Mouse (Mus musculus) cerebellum, adult 2 months (tissue): Measurements from ENCODE around the gene Gabrg2. TPM values are rescaled to one million over a fixed set of nuclear protein-coding genes. Genes with fewer than 3 reads are reported as not detected.
A peak's percentile ranks its signal among the peaks of the same experiment; 100 is the strongest.

Experiments
- DNase-seq, 2 experiments: peaks; one replicate each; pipeline ENCODE4 v3.0.0; 2021
- H3K27ac ChIP-seq: fragments of 200-500 bp; 2 replicates; pipeline ENCODE4 v1.5.1; 2012; ENCODE audit warnings: low read length, control low read depth, inconsistent platforms; ENCODE audit not compliant: insufficient read depth
- H3K27me3 ChIP-seq: fragments of 200-500 bp; 2 replicates; pipeline ENCODE4 v1.6.1; 2012; ENCODE audit warnings: inconsistent platforms, mild to moderate bottlenecking, low read length, moderate library complexity; ENCODE audit not compliant: control insufficient read depth, insufficient read depth
- H3K4me1 ChIP-seq: fragments of 200-500 bp; 2 replicates; pipeline ENCODE4 v1.6.1; 2011; ENCODE audit warnings: low read length; ENCODE audit not compliant: control insufficient read depth, insufficient read depth
- H3K4me3 ChIP-seq: fragments of 200-500 bp; replicated peaks from 2 replicates; pipeline ENCODE3; 2011; ENCODE audit warnings: mild to moderate bottlenecking, low read depth, low read length, control low read depth; ENCODE audit not compliant: insufficient read depth
- CTCF ChIP-seq: fragments of 200-500 bp; IDR thresholded peaks from 2 replicates; pipeline ENCODE4 v1.5.1; 2011; ENCODE audit warnings: low read depth, mild to moderate bottlenecking, control low read depth, low read length, moderate library complexity, borderline replicate concordance; ENCODE audit not compliant: insufficient read depth
- POLR2A ChIP-seq: fragments of 200-500 bp; IDR thresholded peaks from 2 replicates; pipeline ENCODE4 v1.6.1; 2011; ENCODE audit warnings: low read length, control low read depth, borderline replicate concordance; ENCODE audit not compliant: insufficient read depth
- WGBS: fragments of 180-500 bp; shearing (Covaris S2); methylation state at CpG from one replicate; pipeline ENCODE4 v1.1.7; 2018; 5-methylcytosine and 5-hydroxymethylcytosine counted together
- polyA plus RNA-seq: library from polyadenylated mRNA; depleted of rRNA; stranded (reverse); fragments of >200 nt; gene quantifications from 2 replicates; pipeline ENCODE4 v1.2.3, GENCODE M21; 2012; rRNA removed

Gabrg2 gene
- polyA plus RNA-seq, result 128 and 136 TPM in 2 replicates

GRCm38 (mm10) chr11:42000190-42001098 lies at the start of gene Gabrg2:
Gene Gabrg2 (minus strand): TSS chr11:42000857.
- Histone ChIP-seq H3K4me3 (peak within 1 kb of the TSS; percentile 97), H3K4me1 (no peaks in the 10 kb centered on the region; the same call in 1 of the 2 replicates), H3K27ac (peak within 1 kb of the TSS; percentile 97), H3K27me3 (no peaks in the 10 kb centered on the region)
- 3% methylated on average over 20 of the region's 20 CpGs for WGBS
- peak; percentile 62 to 65 for DNase-seq
- no peak for TF ChIP-seq CTCF
- peak; percentile 22; the same call in 1 of the 2 replicates for TF ChIP-seq POLR2A

GRCm38 (mm10) chr11:42048201-42048600 lies 47.5 kb upstream of the Gabrg2 start:
- no peak for DNase-seq
- no peaks in the 10 kb centered on the region for H3K27me3 ChIP-seq
- no peaks in the 10 kb centered on the region for H3K4me1 ChIP-seq
- no peak for TF ChIP-seq CTCF
- no peak for TF ChIP-seq POLR2A
- H3K27ac ChIP-seq, result no peak overlapping the region
- no peak overlapping the region for H3K4me3 ChIP-seq

- under 1% methylated on average over 7 of the region's 7 CpGs for WGBS
- Histone ChIP-seq H3K27me3 (no peaks in the 10 kb centered on the region), H3K4me3 (peak overlapping the region; percentile 97), H3K4me1 (no peaks in the 10 kb centered on the region; the same call in 1 of the 2 replicates), H3K27ac (peak overlapping the region; percentile 97)
- TF ChIP-seq CTCF (no peak), POLR2A (no peak; the same call in 1 of the 2 replicates)
- DNase-seq, result peak; percentile 70 to 71
Observed at GRCm38 (mm10) chr11:41999468-41999881, 1.2 kb downstream of the Gabrg2 start.

DNA sequence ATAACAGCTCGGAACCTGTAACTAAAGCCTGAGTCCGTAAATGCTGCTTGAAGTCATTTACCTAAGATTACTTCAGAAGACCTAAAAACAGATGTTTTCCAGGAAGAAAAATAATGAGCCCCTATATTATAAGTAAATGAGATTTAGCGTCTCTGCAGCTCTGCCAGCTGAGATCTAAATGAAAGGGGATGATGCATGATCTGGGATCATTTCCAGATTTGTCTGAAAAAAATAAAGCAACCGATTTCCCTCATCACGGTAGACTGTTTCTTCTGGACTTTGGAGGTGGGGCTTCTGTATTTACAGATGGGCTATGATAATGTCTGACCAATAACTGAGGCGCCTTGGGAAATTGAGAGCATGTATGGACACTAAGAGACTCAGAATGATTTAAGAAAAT lies 20.5 kb downstream of the Gabrg2 start:
- H3K27me3 ChIP-seq, result no peaks in the 10 kb centered on the region
- H3K4me1 ChIP-seq, result no peaks in the 10 kb centered on the region
- 42% methylated on average over 6 of the region's 6 CpGs for WGBS
- TF ChIP-seq POLR2A (no peak), CTCF (no peak)
- DNase-seq, result peak in 1 of 2 experiments; percentile 28
- no peak overlapping the region for H3K27ac ChIP-seq
- no peak overlapping the region for H3K4me3 ChIP-seq

DNA sequence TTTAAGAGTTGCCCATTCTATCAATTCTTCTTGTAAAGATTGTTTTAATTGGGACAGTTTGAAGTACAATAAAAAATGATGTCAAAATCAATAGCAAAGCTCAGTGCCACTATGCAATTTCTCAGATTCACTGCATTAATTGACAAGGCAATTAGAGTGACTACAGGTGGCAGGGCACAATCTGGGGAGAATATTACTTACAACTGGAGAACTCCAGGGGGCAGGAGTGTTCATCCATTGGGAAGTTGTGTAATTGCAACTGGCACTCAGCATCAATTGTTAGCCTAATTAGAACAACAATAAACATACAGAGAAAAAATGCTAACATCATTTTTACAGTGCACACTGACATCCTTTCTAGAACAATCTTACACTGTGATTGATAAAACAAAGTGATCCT lies 32.1 kb downstream of the Gabrg2 start:
- Histone ChIP-seq H3K27ac (no peak overlapping the region), H3K4me3 (no peak overlapping the region), H3K27me3 (no peaks in the 10 kb centered on the region), H3K4me1 (no peaks in the 10 kb centered on the region)
- DNase-seq, result no peak
- TF ChIP-seq CTCF, result no peak
- no peak for TF ChIP-seq POLR2A

GRCm38 (mm10) chr11:41962706-41963105 lies 38.0 kb downstream of the Gabrg2 start:
- no peaks in the 10 kb centered on the region for H3K27me3 ChIP-seq
- no peak overlapping the region for H3K27ac ChIP-seq
- WGBS, result 90% methylated on average over 8 of the region's 8 CpGs
- no peaks in the 10 kb centered on the region for H3K4me1 ChIP-seq
- TF ChIP-seq POLR2A (no peak), CTCF (no peak)
- DNase-seq, result peak in 1 of 2 experiments; percentile 14
- no peak overlapping the region for H3K4me3 ChIP-seq

GRCm38 (mm10) chr11:41953550-41953949 lies 47.1 kb downstream of the Gabrg2 start:
- no peak for TF ChIP-seq POLR2A
- TF ChIP-seq CTCF, result no peak
- peak in 1 of 2 experiments; percentile 9 for DNase-seq
- Histone ChIP-seq H3K4me1 (no peaks in the 10 kb centered on the region), H3K27me3 (no peaks in the 10 kb centered on the region), H3K4me3 (no peak overlapping the region), H3K27ac (no peak overlapping the region)
- WGBS, result 50% methylated on average over 2 of the region's 2 CpGs

DNA sequence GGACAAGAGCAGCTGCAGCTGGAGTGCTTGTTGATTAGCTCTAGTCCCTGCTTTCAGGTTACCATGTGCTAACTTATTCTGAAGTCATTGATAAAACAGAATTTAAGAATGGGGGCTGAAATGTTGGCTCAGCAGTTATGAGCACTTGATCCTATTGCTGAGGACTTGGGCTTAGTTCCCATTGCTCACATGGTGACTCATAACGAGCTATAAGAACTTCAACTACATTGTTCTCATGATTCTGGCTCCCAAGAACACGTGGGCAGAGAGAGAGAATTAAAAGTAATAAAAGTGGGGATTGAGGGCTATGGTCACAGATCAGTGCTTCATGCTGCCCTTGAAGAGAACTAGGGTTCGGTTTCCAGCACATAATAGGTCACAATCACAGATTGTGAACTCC lies 48.8 kb downstream of the Gabrg2 start:
- no peak overlapping the region for H3K4me3 ChIP-seq
- no peak overlapping the region for H3K27ac ChIP-seq
- TF ChIP-seq CTCF (no peak), POLR2A (no peak)
- H3K4me1 ChIP-seq, result no peaks in the 10 kb centered on the region
- no peak for DNase-seq
- WGBS, result 69% methylated on average over 3 of the region's 3 CpGs
- no peaks in the 10 kb centered on the region for H3K27me3 ChIP-seq
